Mouse (Mus musculus) hindbrain, embryonic 13.5 days (tissue): ENCODE measurements around the gene Diras1. TPM values are rescaled to one million over a fixed set of nuclear protein-coding genes. Genes with fewer than 3 reads are reported as not detected.
"Not testable (repeated sequence)": the region's sequence is repeated elsewhere in the genome, so short reads cannot be mapped to it uniquely, and the experiment has no call there.

Experiments
- ATAC-seq: fragments of 200-750 bp; cut with Nextera tagmentation; 2 replicates; pipeline ENCODE4 v1.8.0; 2017; ENCODE audit warnings: moderate TSS enrichment; ENCODE audit not compliant: low FRiP score
- H3K27ac ChIP-seq: fragments of 300-500 bp; sonication (generic); 2 replicates; pipeline ENCODE4 v1.5.1; 2015; ENCODE audit warnings: inconsistent platforms, mild to moderate bottlenecking, moderate library complexity
- H3K27me3 ChIP-seq: fragments of 300-500 bp; sonication (generic); 2 replicates; pipeline ENCODE4 v1.6.1; 2015; ENCODE audit warnings: mild to moderate bottlenecking, inconsistent platforms
- H3K36me3 ChIP-seq: fragments of 300-500 bp; sonication (generic); 2 replicates; pipeline ENCODE4 v1.6.1; 2015; ENCODE audit warnings: mild to moderate bottlenecking, inconsistent platforms
- H3K4me1 ChIP-seq: fragments of 300-500 bp; sonication (generic); replicated peaks from 2 replicates; pipeline ENCODE4 v1.6.1; 2015; ENCODE audit warnings: inconsistent platforms
- H3K4me2 ChIP-seq: fragments of 300-500 bp; sonication (generic); 2 replicates; pipeline ENCODE4 v1.6.1; 2015; ENCODE audit warnings: inconsistent platforms, mild to moderate bottlenecking, moderate library complexity
- H3K4me3 ChIP-seq: fragments of 300-500 bp; sonication (generic); 2 replicates; pipeline ENCODE4 v1.5.1; 2015; ENCODE audit warnings: mild to moderate bottlenecking, inconsistent platforms
- H3K9ac ChIP-seq: fragments of 300-500 bp; sonication (generic); 2 replicates; pipeline ENCODE4 v1.6.1; 2015; ENCODE audit warnings: mild to moderate bottlenecking, inconsistent platforms
- H3K9me3 ChIP-seq: fragments of 300-500 bp; sonication (generic); 2 replicates; pipeline ENCODE4 v1.6.1; 2016; ENCODE audit warnings: inconsistent platforms
- WGBS: fragments of 180-500 bp; shearing (Covaris S2); methylation state at CpG from one replicate; pipeline ENCODE4 v1.1.7; 2015; 5-methylcytosine and 5-hydroxymethylcytosine counted together
- polyA plus RNA-seq: library from polyadenylated mRNA; unstranded; fragments of >200 nt; fragmentation: Nextera tagmentation; extraction: Ambion mirVana; gene quantifications from 2 replicates; pipeline ENCODE4 v1.2.1, GENCODE M21; 2015

Gene Diras1
- polyA plus RNA-seq, result 37.5 and 40.2 TPM in 2 replicates

GRCm38 (mm10) chr10:81025639-81026275, at the start of gene Diras1:
Diras1 (minus strand) TSS chr10:81025662.
- H3K27me3 ChIP-seq, result peaks cover 49% of the 10 kb centered on the region
- H3K4me2 ChIP-seq, result peak within 1 kb of the TSS; percentile 70
- H3K27ac ChIP-seq, result no peak within 1 kb of the TSS
- no peaks in the 10 kb centered on the region for H3K9me3 ChIP-seq
- H3K4me3 ChIP-seq, result peak within 1 kb of the TSS; percentile 56
- peak within 1 kb of the TSS; percentile 83 for H3K9ac ChIP-seq
- no peak for ATAC-seq
- WGBS, result 47% methylated on average over 12 of the region's 12 CpGs
- peaks cover 39% of the 10 kb centered on the region for H3K4me1 ChIP-seq
- peaks cover 27% of the 10 kb centered on the region for H3K36me3 ChIP-seq

- Histone ChIP-seq H3K4me1 (peaks cover 26% of the 10 kb centered on the region), H3K27ac (no peak overlapping the region), H3K36me3 (peaks cover 59% of the 10 kb centered on the region), H3K4me2 (no peak overlapping the region), H3K9ac (no peak overlapping the region), H3K27me3 (no peaks in the 10 kb centered on the region), H3K4me3 (no peak overlapping the region), H3K9me3 (no peaks in the 10 kb centered on the region)
- 71% methylated on average over 7 of the region's 7 CpGs for WGBS
- no peak for ATAC-seq
These were observed 48.0 kb upstream of the Diras1 start for GRCm38 (mm10) chr10:81073464-81073863.

GRCm38 (mm10) chr10:81072290-81072689, 46.8 kb upstream of the Diras1 start:
- 0 out of 2 replicates have a peak overlapping the region, but pooled peaks have one; percentile 90 for H3K9ac ChIP-seq
- no peak overlapping the region for H3K4me2 ChIP-seq
- no peak for ATAC-seq
- H3K27ac ChIP-seq, result no peak overlapping the region
- 92% methylated on average over 8 of the region's 8 CpGs for WGBS
- H3K4me3 ChIP-seq, result no peak overlapping the region
- H3K4me1 ChIP-seq, result peaks cover 26% of the 10 kb centered on the region
- H3K27me3 ChIP-seq, result no peaks in the 10 kb centered on the region
- no peaks in the 10 kb centered on the region for H3K9me3 ChIP-seq
- H3K36me3 ChIP-seq, result peaks cover 48% of the 10 kb centered on the region

- Histone ChIP-seq H3K36me3 (peaks cover 26% of the 10 kb centered on the region), H3K4me1 (peaks cover 26% of the 10 kb centered on the region), H3K4me3 (peak within 1 kb of the TSS; percentile 82), H3K9me3 (no peaks in the 10 kb centered on the region), H3K27ac (peak within 1 kb of the TSS; percentile 69), H3K4me2 (peak within 1 kb of the TSS; percentile 82), H3K27me3 (no peaks in the 10 kb centered on the region), H3K9ac (peak within 1 kb of the TSS; percentile 90)
- peak; percentile 95 for ATAC-seq
- WGBS, result under 1% methylated on average over 35 of the region's 35 CpGs
These were observed 44.4 kb upstream of the Diras1 start, which contains the start of gene Thop1 for GRCm38 (mm10) chr10:81069836-81070235. Thop1 (plus strand) TSS chr10:81070035.

- Histone ChIP-seq H3K36me3 (peaks cover 15% of the 10 kb centered on the region), H3K4me1 (peaks cover 26% of the 10 kb centered on the region), H3K27me3 (no peaks in the 10 kb centered on the region), H3K27ac (no peak overlapping the region; the same call in 1 of the 2 replicates), H3K4me2 (no peak overlapping the region), H3K9me3 (no peaks in the 10 kb centered on the region), H3K9ac (peak overlapping the region; percentile 60; the same call in 1 of the 2 replicates), H3K4me3 (no peak overlapping the region)
- 84% methylated on average over 5 of the region's 5 CpGs for WGBS
- ATAC-seq, result no peak
These were observed 43.2 kb upstream of the Diras1 start for GRCm38 (mm10) chr10:81068706-81069105.

- H3K4me1 ChIP-seq, H3K36me3 ChIP-seq, H3K27me3 ChIP-seq, H3K4me2 ChIP-seq, ATAC-seq, H3K4me3 ChIP-seq, H3K27ac ChIP-seq, H3K9me3 ChIP-seq, H3K9ac ChIP-seq: not testable (repeated sequence)
- 86% methylated on average over 8 of the region's 8 CpGs for WGBS
These were observed 39.1 kb upstream of the Diras1 start for GRCm38 (mm10) chr10:81064519-81064918.

GRCm38 (mm10) chr10:81062710-81063109, 37.2 kb upstream of the Diras1 start:
- Histone ChIP-seq H3K4me3 (no peak overlapping the region), H3K4me1 (peaks cover 20% of the 10 kb centered on the region), H3K9ac (no peak overlapping the region), H3K36me3 (no peaks in the 10 kb centered on the region), H3K9me3 (no peaks in the 10 kb centered on the region), H3K27ac (no peak overlapping the region), H3K27me3 (no peaks in the 10 kb centered on the region), H3K4me2 (no peak overlapping the region)
- WGBS, result 53% methylated on average over 4 of the region's 4 CpGs
- no peak for ATAC-seq

GRCm38 (mm10) chr10:81059603-81060543, 34.4 kb upstream of the Diras1 start, which contains the start of gene Sgta:
Sgta (minus strand) TSS chr10:81060181.
- H3K4me1 ChIP-seq, result peaks cover 35% of the 10 kb centered on the region
- peak within 1 kb of the TSS; percentile 90 for H3K9ac ChIP-seq
- peak within 1 kb of the TSS; percentile 66; the same call in 1 of the 2 replicates for H3K27ac ChIP-seq
- peak; percentile 92 for ATAC-seq
- no peaks in the 10 kb centered on the region for H3K9me3 ChIP-seq
- 0 out of 2 replicates have a peak, but pooled peaks cover 4% of the 10 kb centered on the region for H3K36me3 ChIP-seq
- peak within 1 kb of the TSS; percentile 94 for H3K4me2 ChIP-seq
- H3K4me3 ChIP-seq, result peak within 1 kb of the TSS; percentile 80
- H3K27me3 ChIP-seq, result no peaks in the 10 kb centered on the region
- WGBS, result under 1% methylated on average over 48 of the region's 48 CpGs

GRCm38 (mm10) chr10:81058896-81059295, 33.4 kb upstream of the Diras1 start:
- H3K27me3 ChIP-seq, result no peaks in the 10 kb centered on the region
- peak overlapping the region; percentile 90 for H3K9ac ChIP-seq
- ATAC-seq, result no peak
- H3K9me3 ChIP-seq, result no peaks in the 10 kb centered on the region
- peak overlapping the region; percentile 80 for H3K4me3 ChIP-seq
- 0 out of 2 replicates have a peak, but pooled peaks cover 4% of the 10 kb centered on the region for H3K36me3 ChIP-seq
- H3K4me2 ChIP-seq, result peak overlapping the region; percentile 94
- peaks cover 35% of the 10 kb centered on the region for H3K4me1 ChIP-seq
- WGBS, result 91% methylated on average over 6 of the region's 6 CpGs
- H3K27ac ChIP-seq, result no peak overlapping the region

- Histone ChIP-seq H3K4me1 (peaks cover 35% of the 10 kb centered on the region), H3K27me3 (no peaks in the 10 kb centered on the region), H3K4me2 (no peak overlapping the region), H3K9ac (peak overlapping the region; percentile 51), H3K4me3 (no peak overlapping the region), H3K36me3 (peaks cover 8% of the 10 kb centered on the region; the same call in 1 of the 2 replicates), H3K27ac (no peak overlapping the region), H3K9me3 (no peaks in the 10 kb centered on the region)
- 94% methylated on average over 23 of the region's 23 CpGs for WGBS
- ATAC-seq, result no peak
These were observed 32.1 kb upstream of the Diras1 start for GRCm38 (mm10) chr10:81057406-81058130.

GRCm38 (mm10) chr10:81055802-81056340, 30.4 kb upstream of the Diras1 start:
- not testable (repeated sequence) for H3K4me2 ChIP-seq, H3K4me3 ChIP-seq, H3K27me3 ChIP-seq, ATAC-seq, H3K9me3 ChIP-seq, H3K27ac ChIP-seq
- peak overlapping the region; percentile 46; the same call in 1 of the 2 replicates for H3K9ac ChIP-seq
- H3K4me1 ChIP-seq, result peaks cover 35% of the 10 kb centered on the region
- WGBS, result 88% methylated on average over 11 of the region's 11 CpGs
- peaks cover 25% of the 10 kb centered on the region for H3K36me3 ChIP-seq
